Mouse (Mus musculus): ENCODE results near the gene Rpia. TPM values are rescaled to one million over a fixed set of nuclear protein-coding genes. Genes with fewer than 3 reads are reported as not detected.
"Not testable (repeated sequence)": the region's sequence is repeated elsewhere in the genome, so short reads cannot be mapped to it uniquely, and the experiment has no call there.

Rpia gene
- 10 to 100 TPM; 11.5 to 16.0 (median 14.0) TPM for total RNA-seq (2022)

- peak; percentile 92 to 98 for DNase-seq (ENCODE audit: low spot score in 2 of 2)
These were observed at the start of gene Rpia for GRCm38 (mm10) chr6:70791824-70792535. Gene Rpia (minus strand): TSS chr6:70792232.

GRCm38 (mm10) chr6:70840281-70840680, 48.2 kb upstream of the Rpia start:
- DNase-seq (ENCODE audit: low spot score in 2 of 2): no peak

- DNase-seq (ENCODE audit: low spot score in 2 of 2): no peak
These were observed 46.5 kb upstream of the Rpia start for GRCm38 (mm10) chr6:70838532-70838931.

- no peak for DNase-seq (ENCODE audit: low spot score in 2 of 2)
These were observed 45.3 kb upstream of the Rpia start for GRCm38 (mm10) chr6:70837297-70837696.

GRCm38 (mm10) chr6:70831179-70831839, 39.3 kb upstream of the Rpia start:
- DNase-seq (ENCODE audit: low spot score in 2 of 2): no peak

GRCm38 (mm10) chr6:70830552-70830951, 38.5 kb upstream of the Rpia start:
- DNase-seq (ENCODE audit: low spot score in 2 of 2): no peak

GRCm38 (mm10) chr6:70829451-70829850, 37.4 kb upstream of the Rpia start:
- no peak for DNase-seq (ENCODE audit: low spot score in 2 of 2)

GRCm38 (mm10) chr6:70824987-70825337, 32.9 kb upstream of the Rpia start:
- DNase-seq (ENCODE audit: low spot score in 2 of 2): no peak

- peak; percentile 57 to 75 for DNase-seq (ENCODE audit: low spot score in 2 of 2)
These were observed 32.3 kb upstream of the Rpia start for GRCm38 (mm10) chr6:70824085-70824986.

- DNase-seq (ENCODE audit: low spot score in 2 of 2): not testable (repeated sequence)
These were observed 31.2 kb upstream of the Rpia start for GRCm38 (mm10) chr6:70823277-70823676.

- no peak for DNase-seq (ENCODE audit: low spot score in 2 of 2)
These were observed 30.4 kb upstream of the Rpia start for GRCm38 (mm10) chr6:70822386-70822910.

- DNase-seq (ENCODE audit: low spot score in 2 of 2): no peak
These were observed 29.5 kb upstream of the Rpia start for GRCm38 (mm10) chr6:70821566-70821965.

- no peak for DNase-seq (ENCODE audit: low spot score in 2 of 2)
These were observed 23.4 kb upstream of the Rpia start for GRCm38 (mm10) chr6:70815471-70815870.

- no peak for DNase-seq (ENCODE audit: low spot score in 2 of 2)
These were observed 22.6 kb upstream of the Rpia start for GRCm38 (mm10) chr6:70814629-70814950.

- no peak for DNase-seq (ENCODE audit: low spot score in 2 of 2)
These were observed 22.0 kb upstream of the Rpia start for GRCm38 (mm10) chr6:70813921-70814628.

GRCm38 (mm10) chr6:70812526-70812895, 20.5 kb upstream of the Rpia start:
- no peak for DNase-seq (ENCODE audit: low spot score in 2 of 2)

GRCm38 (mm10) chr6:70811557-70812525, 19.8 kb upstream of the Rpia start:
- peak; percentile 50 to 81 for DNase-seq (ENCODE audit: low spot score in 2 of 2)

GRCm38 (mm10) chr6:70810524-70810923, 18.5 kb upstream of the Rpia start:
- no peak for DNase-seq (ENCODE audit: low spot score in 2 of 2)

- DNase-seq (ENCODE audit: low spot score in 2 of 2): no peak
These were observed 14.5 kb upstream of the Rpia start for GRCm38 (mm10) chr6:70806514-70806912.

All from left cerebral cortex, adult 8-10 months (tissue).